Mouse (Mus musculus) testis, postnatal 10 days (tissue): ENCODE data around the gene Dusp1.

Source experiments
- DNase-seq: peaks from one replicate; pipeline ENCODE4 v3.0.0; 2021; ENCODE audit warnings: low spot score

Gene Dusp1

GRCm38 (mm10) chr17:26584063-26584462 is 22.1 kb upstream of the Dusp1 start:
- DNase-seq = no peak

- DNase-seq = no peak
Measured at GRCm38 (mm10) chr17:26583606-26584005, 21.7 kb upstream of the Dusp1 start.

DNA sequence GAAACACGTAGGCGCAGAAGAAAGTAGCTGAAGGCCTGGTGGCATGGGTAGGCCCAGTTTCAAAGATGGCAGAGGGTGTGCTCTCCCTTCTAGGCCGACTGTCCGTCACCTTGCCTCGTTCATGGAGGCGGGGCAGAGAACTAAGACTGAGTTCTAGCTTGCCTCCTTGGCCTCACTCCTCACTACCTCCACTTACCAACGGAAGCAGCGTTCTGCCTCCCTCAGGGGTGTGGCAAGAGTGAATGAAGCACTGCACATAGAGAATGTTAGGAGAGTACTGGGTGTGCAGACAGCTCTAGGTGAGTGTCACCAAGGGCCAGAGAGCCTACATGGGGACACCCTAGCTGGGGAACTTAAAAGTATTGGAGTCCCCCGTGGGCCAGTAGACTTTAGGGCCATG is 21.1 kb upstream of the Dusp1 start:
- no peak for DNase-seq

GRCm38 (mm10) chr17:26582297-26582696 is 20.4 kb upstream of the Dusp1 start:
- DNase-seq = no peak

- DNase-seq = no peak
Measured at GRCm38 (mm10) chr17:26580873-26581401, 19.0 kb upstream of the Dusp1 start.

DNA sequence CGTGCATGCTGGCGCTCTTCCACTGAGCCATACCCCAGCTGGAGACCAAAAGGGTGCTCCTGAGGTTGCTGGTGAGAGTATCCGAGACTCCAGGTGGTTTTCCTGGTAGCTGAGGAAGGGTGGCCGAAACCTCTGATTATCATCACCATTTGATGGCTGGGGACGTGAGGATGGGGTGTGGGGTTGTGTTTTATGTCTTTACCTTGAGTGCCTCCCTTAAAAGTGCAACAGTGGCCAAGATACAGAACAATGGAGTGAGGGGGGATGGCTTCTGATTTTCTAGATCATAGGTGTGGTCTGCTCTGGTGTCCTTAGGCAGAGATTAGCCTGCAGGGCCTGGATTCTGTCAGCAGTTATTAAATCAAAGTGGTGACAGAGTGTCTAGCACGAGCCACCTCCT is 17.5 kb upstream of the Dusp1 start:
- DNase-seq = no peak

DNA sequence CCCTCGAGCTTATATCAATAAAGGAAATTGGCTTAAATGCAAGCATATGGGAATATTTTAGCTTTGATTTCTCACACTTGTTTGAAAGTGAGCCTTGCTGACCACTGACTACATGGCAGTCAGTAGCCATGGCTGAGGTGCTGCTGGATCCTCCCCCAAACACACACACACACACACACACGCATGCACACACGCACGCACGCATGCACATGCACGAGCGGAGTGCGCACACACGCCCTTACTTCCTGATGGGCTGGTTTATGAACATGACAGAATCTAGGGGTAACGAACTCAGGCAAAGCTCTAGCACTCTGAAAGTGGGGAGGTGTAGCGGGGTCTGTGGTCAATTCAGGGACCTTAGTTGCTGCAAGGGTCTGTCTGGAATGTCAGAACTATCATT is 16.8 kb upstream of the Dusp1 start:
- DNase-seq = no peak

GRCm38 (mm10) chr17:26578162-26578561 is 16.2 kb upstream of the Dusp1 start:
- DNase-seq = no peak

- no peak for DNase-seq
Measured at GRCm38 (mm10) chr17:26577309-26577708, 15.4 kb upstream of the Dusp1 start.

DNA sequence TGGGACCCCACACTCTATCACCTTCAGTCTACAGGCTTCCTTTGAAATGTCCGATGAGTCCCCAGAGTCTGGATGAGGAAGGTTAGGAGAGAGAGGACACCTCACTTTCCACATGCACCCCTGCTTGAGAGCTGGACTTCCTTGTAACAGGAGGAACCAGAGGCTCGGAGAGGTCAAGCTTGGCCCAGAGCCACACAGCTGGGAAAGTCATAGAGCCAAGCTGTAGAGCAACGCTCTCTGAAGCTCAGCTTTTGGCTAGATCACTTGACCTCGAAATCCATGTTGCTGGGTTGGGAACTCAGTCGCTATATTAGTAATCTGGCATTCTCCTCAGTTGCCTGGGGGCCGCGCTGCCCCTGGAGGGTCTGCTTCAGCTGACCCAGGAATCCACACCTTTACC is 14.9 kb upstream of the Dusp1 start:
- peak; percentile 79 for DNase-seq

DNA sequence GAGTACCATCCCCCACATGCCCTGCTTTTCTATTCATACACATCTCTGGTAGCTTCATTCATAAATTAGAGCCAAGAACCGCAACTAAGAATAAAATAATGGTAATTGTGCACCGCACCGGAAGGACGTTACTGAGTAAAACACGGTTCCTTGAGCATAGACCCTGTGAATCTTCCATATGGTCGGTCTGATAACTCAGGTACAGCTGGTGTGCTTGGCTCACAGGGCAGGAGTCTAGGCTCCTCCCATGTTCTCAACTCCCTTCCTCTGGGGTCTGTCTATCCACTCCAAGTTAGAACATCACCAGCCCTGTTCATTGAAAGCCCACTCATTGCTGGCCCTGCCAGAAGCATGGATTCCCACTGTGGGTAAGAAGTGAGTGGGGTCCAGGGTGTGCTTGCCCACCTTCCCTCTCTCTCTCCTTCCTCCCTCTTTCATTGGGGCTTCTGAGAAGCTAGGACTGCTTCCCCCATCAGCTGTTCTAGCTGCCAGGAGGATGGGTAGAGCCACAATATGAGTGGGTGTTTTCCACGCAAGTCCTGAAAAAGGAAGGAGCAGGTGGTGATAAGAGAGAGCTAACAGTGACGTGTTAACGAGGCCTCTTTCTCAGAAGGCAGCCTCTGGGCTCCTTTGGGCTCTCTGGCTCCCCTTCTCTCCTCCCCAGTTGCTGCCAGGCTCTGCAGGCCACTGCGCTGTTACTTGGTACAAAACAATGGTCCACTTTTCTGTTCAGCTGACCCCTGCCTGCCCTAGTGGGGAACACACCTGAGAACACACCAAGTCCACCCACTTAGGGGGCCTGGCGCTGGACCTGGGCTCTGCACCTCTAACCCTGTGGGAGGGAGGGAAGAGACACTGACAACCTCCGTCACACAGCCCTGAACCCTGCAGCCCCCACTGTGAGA is 14.1 kb upstream of the Dusp1 start:
- no peak for DNase-seq

DNA sequence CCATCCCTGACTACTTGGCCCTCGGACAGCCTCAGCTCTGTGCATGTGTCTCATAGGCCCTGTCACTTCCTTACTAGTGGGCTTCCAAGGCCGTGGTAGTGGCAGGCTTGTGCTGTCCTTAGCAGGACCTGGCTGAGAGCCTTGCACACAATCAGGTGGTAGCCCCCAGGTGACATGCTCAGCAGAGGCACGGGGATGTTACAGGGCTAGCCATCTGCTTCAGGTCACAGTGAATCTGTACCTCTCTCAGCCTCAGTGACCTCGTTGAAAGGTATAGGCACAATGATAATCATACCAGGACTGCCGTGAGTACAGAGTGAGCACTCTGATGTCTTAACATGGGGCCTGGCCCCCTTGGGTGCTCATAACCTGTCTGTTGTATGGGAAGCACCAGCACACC is 12.8 kb upstream of the Dusp1 start:
- DNase-seq = no peak

DNA sequence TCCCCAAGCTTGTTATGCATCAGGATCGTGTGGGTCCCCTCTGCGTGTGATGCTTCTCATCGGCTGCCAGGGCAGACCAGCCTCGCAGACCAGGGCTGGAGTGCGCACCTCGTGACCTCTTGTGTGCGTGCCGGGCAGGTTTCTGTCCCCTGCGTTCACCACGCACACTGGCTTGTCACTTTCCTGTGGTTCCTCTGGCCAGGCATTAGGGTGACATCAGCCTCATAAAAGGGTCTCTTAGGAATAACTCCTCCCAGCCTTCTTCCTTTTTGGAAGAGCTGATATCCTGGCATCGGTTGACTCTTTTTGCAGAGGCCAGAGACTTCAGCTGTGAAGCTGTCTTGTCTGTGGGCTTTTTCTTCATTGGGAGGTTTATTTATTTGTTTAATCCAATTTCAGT is 12.2 kb upstream of the Dusp1 start:
- no peak for DNase-seq

GRCm38 (mm10) chr17:26572265-26572664 is 10.3 kb upstream of the Dusp1 start:
- DNase-seq = no peak

DNA sequence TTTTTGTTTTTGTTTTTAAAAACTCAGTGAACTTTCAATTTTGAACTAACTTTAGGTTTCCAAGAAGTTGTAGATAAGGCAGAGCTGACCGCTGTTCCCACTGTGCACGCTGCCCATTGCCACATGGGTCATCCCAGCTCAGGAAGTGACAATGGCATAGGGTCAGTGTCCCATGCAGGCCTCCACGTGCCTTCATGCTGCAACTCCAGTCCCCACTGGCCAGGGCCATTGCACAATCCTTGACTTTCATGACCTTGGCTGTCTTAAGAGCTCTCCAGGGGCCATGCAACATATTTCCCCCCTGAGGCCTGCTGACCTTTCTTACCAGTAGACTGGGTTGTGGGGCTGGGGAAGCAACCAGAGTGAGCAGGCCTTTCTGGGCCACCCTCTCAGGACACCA is 9.4 kb upstream of the Dusp1 start:
- DNase-seq = no peak

- DNase-seq = no peak
Measured at GRCm38 (mm10) chr17:26570651-26571118, 8.8 kb upstream of the Dusp1 start.

GRCm38 (mm10) chr17:26569594-26570350 is 7.8 kb upstream of the Dusp1 start:
- no peak for DNase-seq

GRCm38 (mm10) chr17:26567818-26568173 is 5.9 kb upstream of the Dusp1 start:
- no peak for DNase-seq

GRCm38 (mm10) chr17:26567142-26567817 is 5.4 kb upstream of the Dusp1 start:
- no peak for DNase-seq

DNA sequence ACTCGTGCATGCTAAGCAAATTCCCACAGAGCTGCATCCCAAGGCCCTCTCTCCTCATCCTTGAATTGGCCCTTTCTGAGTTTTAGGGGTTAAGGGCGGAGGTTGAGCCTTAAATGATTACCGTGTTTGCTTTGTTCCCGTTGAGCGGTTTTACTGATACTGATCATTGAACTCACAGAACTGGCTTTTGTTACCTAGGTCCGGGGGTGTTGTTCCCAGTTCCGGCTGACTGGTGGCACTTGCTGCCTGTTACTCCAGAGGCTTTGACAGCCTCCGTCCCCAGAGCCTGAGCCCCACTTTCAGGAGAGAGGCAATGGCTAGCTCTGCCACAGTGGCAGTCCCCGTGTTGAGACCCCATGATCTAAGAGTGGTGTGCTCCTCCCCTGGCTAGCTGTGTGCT is 2.5 kb upstream of the Dusp1 start:
- no peak for DNase-seq

DNA sequence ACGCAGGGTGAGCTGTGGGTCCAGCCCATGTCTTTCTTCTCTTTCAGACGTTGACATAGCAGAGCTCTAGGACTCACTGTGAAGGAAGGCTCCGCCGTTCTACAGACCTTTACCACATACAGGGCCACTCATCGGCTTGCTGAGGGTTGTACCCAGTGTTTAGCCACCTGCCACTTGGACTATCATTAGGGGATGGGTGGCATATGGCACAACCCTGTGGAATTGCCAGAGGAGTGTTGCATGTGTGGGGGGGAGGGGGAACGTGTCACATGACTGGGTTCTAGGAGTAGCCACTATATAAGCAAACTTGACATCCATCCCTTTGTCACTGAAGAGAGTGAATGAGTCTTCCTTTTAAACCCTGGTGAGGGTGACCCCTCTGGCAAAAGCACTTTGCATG is 1.5 kb upstream of the Dusp1 start:
- no peak for DNase-seq

GRCm38 (mm10) chr17:26562292-26562691 is 364 bp upstream of the Dusp1 start:
- DNase-seq = no peak

GRCm38 (mm10) chr17:26561290-26561640 is 663 bp downstream of the Dusp1 start, which contains the start of gene Ergic1:
Ergic1 (plus strand) TSS chr17:26561489.
- DNase-seq = peak; percentile 96
